Mouse (Mus musculus) limb, embryonic 11.5 days (tissue): ENCODE results near the gene Bscl2. TPM values are rescaled to one million over a fixed set of nuclear protein-coding genes. Genes with fewer than 3 reads are reported as not detected.
A peak's percentile ranks its signal among the peaks of the same experiment; 100 is the strongest.
"Not testable (repeated sequence)": the region's sequence is repeated elsewhere in the genome, so short reads cannot be mapped to it uniquely, and the experiment has no call there.

ENCODE experiments used
- ATAC-seq: fragments of 200-750 bp; cut with Nextera tagmentation; 2 replicates; pipeline ENCODE4 v1.8.0; 2017; ENCODE audit warnings: low read depth; ENCODE audit not compliant: insufficient number of reproducible peaks, low FRiP score, low TSS enrichment
- DNase-seq: peaks from one replicate; pipeline ENCODE4 v3.0.0-alpha.2; 2015; ENCODE audit warnings: low spot score
- H3K27ac ChIP-seq: fragments of 300-500 bp; sonication (generic); replicated peaks from 2 replicates; pipeline ENCODE4 v1.5.1; 2014; ENCODE audit warnings: low read depth, mild to moderate bottlenecking, low read length
- H3K27me3 ChIP-seq: fragments of 300-500 bp; sonication (generic); 2 replicates; pipeline ENCODE4 v1.6.1; 2014; ENCODE audit warnings: mild to moderate bottlenecking, low read length, mixed read lengths; ENCODE audit not compliant: control insufficient read depth, insufficient read depth
- H3K36me3 ChIP-seq: fragments of 300-500 bp; sonication (generic); 2 replicates; pipeline ENCODE4 v1.6.1; 2014; ENCODE audit warnings: mild to moderate bottlenecking, low read length, moderate library complexity, mixed read lengths; ENCODE audit not compliant: control insufficient read depth, insufficient read depth
- H3K4me1 ChIP-seq: fragments of 300-500 bp; sonication (generic); 2 replicates; pipeline ENCODE4 v1.6.1; 2014; ENCODE audit warnings: low read length, mixed read lengths; ENCODE audit not compliant: control insufficient read depth, insufficient read depth
- H3K4me2 ChIP-seq: fragments of 300-500 bp; sonication (generic); 2 replicates; pipeline ENCODE4 v1.6.1; 2014; ENCODE audit warnings: low read depth, mild to moderate bottlenecking, moderate library complexity; ENCODE audit not compliant: severe bottlenecking
- H3K4me3 ChIP-seq: fragments of 300-500 bp; sonication (generic); 2 replicates; pipeline ENCODE4 v1.5.1; 2014; ENCODE audit warnings: low read depth, low read length
- H3K9ac ChIP-seq: fragments of 300-500 bp; sonication (generic); 2 replicates; pipeline ENCODE4 v1.6.1; 2014; ENCODE audit warnings: mild to moderate bottlenecking, low read length
- H3K9me3 ChIP-seq: fragments of 300-500 bp; sonication (generic); 2 replicates; pipeline ENCODE4 v1.6.1; 2016; ENCODE audit warnings: low read length; ENCODE audit not compliant: control insufficient read depth
- WGBS: fragments of 180-500 bp; shearing (Covaris S2); extraction: QIAGEN DNeasy Blood & Tissue Kit; methylation state at CpG from one replicate; pipeline ENCODE4 v1.1.7; 2014; 5-methylcytosine and 5-hydroxymethylcytosine counted together
- polyA plus RNA-seq: library from polyadenylated mRNA; unstranded; fragments of >200 nt; fragmentation: Nextera tagmentation; extraction: Ambion mirVana; gene quantifications from 2 replicates; pipeline ENCODE4 v1.2.1, GENCODE M21; 2014

Bscl2 gene
- polyA plus RNA-seq, 1 experiment from 2014 or later: 34.1 TPM

DNA sequence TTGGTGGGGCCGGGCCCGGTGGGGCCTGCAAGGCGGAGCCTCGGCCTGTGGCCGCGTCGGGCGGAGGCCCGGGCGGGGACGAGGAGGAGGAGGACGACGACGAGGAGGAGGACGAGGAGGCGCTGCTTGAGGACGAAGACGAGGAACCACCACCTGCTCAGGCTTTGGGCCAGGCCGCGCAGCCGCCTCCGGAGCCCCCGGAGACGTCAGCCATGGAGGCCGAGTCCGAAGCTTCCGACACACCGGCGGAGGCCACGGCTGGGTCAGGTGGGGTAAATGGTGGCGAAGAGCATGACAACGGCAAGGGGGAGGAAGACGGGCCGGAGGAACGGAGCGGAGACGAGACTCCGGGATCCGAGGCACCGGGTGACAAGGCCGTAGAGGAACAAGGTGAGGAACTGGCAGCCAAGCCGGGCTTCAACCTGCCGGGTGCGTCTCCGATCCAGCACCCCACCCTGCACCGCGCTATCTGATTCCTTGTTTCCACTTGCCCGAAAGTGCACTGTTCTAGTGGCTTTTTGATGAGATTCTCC lies 16.8 kb upstream of the Bscl2 start:
- DNase-seq (no peak), ATAC-seq (no peak)
- peak overlapping the region; percentile 95 for H3K9ac ChIP-seq
- no peaks in the 10 kb centered on the region for H3K27me3 ChIP-seq
- H3K4me1 ChIP-seq: peaks cover 14% of the 10 kb centered on the region
- WGBS: under 1% methylated on average over 47 of the region's 48 CpGs
- H3K9me3 ChIP-seq: no peaks in the 10 kb centered on the region
- H3K4me3 ChIP-seq: peak overlapping the region; percentile 100
- peaks cover 10% of the 10 kb centered on the region; the same call in 1 of the 2 replicates for H3K36me3 ChIP-seq
- peak overlapping the region; percentile 63 for H3K4me2 ChIP-seq
- H3K27ac ChIP-seq: peak overlapping the region; percentile 98

- Histone ChIP-seq H3K4me2 (peak overlapping the region; percentile 63), H3K27ac (peak overlapping the region; percentile 98; the same call in 1 of the 2 replicates), H3K4me1 (peaks cover 14% of the 10 kb centered on the region), H3K27me3 (no peaks in the 10 kb centered on the region), H3K4me3 (peak overlapping the region; percentile 100), H3K9me3 (no peaks in the 10 kb centered on the region), H3K36me3 (peaks cover 10% of the 10 kb centered on the region; the same call in 1 of the 2 replicates), H3K9ac (peak overlapping the region; percentile 95)
- DNase-seq (no peak), ATAC-seq (no peak)
- WGBS: 2% methylated on average over 7 of the region's 7 CpGs
Observed at GRCm38 (mm10) chr19:8821146-8821545, 16.1 kb upstream of the Bscl2 start.

GRCm38 (mm10) chr19:8822696-8823095 lies 14.6 kb upstream of the Bscl2 start:
- Histone ChIP-seq H3K36me3 (peaks cover 17% of the 10 kb centered on the region), H3K27ac (no peak overlapping the region), H3K9ac (no peak overlapping the region), H3K4me1 (peaks cover 6% of the 10 kb centered on the region), H3K27me3 (no peaks in the 10 kb centered on the region), H3K4me2 (peak overlapping the region; percentile 63; the same call in 1 of the 2 replicates), H3K4me3 (peak overlapping the region; percentile 5; the same call in 1 of the 2 replicates), H3K9me3 (no peaks in the 10 kb centered on the region)
- WGBS: 89% methylated on average over 8 of the region's 8 CpGs
- DNase-seq (no peak), ATAC-seq (no peak)

GRCm38 (mm10) chr19:8829660-8830059 lies 7.6 kb upstream of the Bscl2 start, which contains the start of gene AC129217.1:
Gene AC129217.1 (plus strand): TSS chr19:8829773.
- Histone ChIP-seq H3K36me3 (peaks cover 64% of the 10 kb centered on the region), H3K9me3 (no peaks in the 10 kb centered on the region), H3K27ac (no peak within 1 kb of the TSS), H3K9ac (no peak within 1 kb of the TSS), H3K4me3 (no peak within 1 kb of the TSS), H3K4me1 (no peaks in the 10 kb centered on the region), H3K4me2 (no peak within 1 kb of the TSS), H3K27me3 (no peaks in the 10 kb centered on the region)
- ATAC-seq (no peak), DNase-seq (no peak)
- WGBS: 91% methylated on average over 8 of the region's 8 CpGs

DNA sequence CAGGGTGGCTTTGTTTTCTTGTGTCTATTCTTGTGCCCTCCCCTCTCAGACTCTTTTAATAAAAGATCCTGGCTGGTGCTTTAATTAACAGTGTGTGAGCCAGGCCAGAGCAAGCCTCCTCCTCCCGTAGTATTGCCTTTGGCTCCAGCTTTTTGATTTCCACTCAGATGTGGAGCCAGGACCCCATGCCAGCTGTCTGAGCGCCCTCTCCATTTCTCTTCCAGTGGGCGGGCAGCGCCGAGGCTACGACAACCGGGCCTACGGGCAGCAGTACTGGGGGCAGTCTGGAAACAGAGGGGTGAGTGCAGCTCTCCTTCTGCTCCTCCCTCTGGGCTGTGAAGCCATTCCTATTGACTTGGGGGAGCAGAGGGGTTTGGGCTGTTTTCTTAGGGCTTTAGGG lies 6.6 kb upstream of the Bscl2 start:
- Histone ChIP-seq H3K4me3 (no peak overlapping the region), H3K27me3 (no peaks in the 10 kb centered on the region), H3K9me3 (no peaks in the 10 kb centered on the region), H3K9ac (no peak overlapping the region), H3K36me3 (peaks cover 63% of the 10 kb centered on the region), H3K4me1 (no peaks in the 10 kb centered on the region), H3K27ac (no peak overlapping the region), H3K4me2 (no peak overlapping the region)
- DNase-seq (no peak), ATAC-seq (no peak)
- WGBS: 94% methylated on average over 8 of the region's 8 CpGs

- Histone ChIP-seq H3K9me3 (no peaks in the 10 kb centered on the region), H3K4me2 (no peak overlapping the region), H3K9ac (no peak overlapping the region), H3K4me3 (no peak overlapping the region), H3K36me3 (peaks cover 64% of the 10 kb centered on the region), H3K4me1 (no peaks in the 10 kb centered on the region), H3K27me3 (no peaks in the 10 kb centered on the region), H3K27ac (no peak overlapping the region)
- ATAC-seq (no peak), DNase-seq (no peak)
- WGBS: 89% methylated on average over 11 of the region's 11 CpGs
Observed at GRCm38 (mm10) chr19:8831262-8831661, 6.0 kb upstream of the Bscl2 start.

DNA sequence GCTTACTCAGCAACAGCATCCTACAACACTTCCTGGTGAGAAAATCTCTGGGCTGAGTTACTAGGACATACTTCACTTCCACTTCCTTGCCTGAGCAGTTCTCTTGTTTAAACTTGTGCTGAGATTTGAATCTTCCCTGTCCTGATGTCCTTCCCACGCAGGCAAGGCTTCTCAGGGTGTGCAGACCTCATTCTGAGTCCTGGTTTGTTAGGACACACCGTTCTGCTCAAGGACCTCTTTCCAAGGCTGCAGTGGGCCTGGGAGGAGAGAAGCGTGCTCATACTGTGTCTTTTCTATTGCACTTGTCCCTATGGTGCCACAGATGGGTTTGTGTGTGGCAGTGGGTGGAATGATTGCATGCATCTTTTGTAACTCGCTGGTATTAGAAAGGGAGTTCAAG lies 4.3 kb upstream of the Bscl2 start:
- no peak overlapping the region for H3K9ac ChIP-seq
- no peaks in the 10 kb centered on the region for H3K9me3 ChIP-seq
- 91% methylated on average over 4 of the region's 4 CpGs for WGBS
- H3K4me3 ChIP-seq: no peak overlapping the region
- H3K27me3 ChIP-seq: no peaks in the 10 kb centered on the region
- DNase-seq: no peak
- peaks cover 55% of the 10 kb centered on the region for H3K36me3 ChIP-seq
- H3K27ac ChIP-seq: no peak overlapping the region
- no peak for ATAC-seq
- H3K4me1 ChIP-seq: no peaks in the 10 kb centered on the region
- H3K4me2 ChIP-seq: no peak overlapping the region

DNA sequence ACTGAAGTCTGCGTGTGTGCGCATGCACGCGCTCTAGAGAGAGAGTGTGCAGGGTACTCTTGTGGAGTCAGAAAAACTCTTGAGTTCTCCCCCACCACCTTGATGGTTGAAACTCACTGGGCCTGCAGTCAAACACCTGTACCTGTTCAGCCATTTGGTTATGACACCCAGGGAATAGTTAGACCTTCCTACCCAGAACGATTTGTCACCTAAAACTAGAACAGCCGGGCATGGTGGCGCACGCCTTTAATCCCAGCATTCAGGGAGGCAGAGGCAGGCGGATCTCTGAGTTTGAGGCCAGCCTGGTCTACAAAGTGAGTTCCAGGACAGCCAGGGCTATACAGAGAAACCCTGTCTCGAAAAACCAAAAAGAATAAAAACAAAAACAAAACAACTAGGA lies 940 bp upstream of the Bscl2 start:
- H3K4me3 ChIP-seq, H3K27me3 ChIP-seq, H3K9ac ChIP-seq, DNase-seq, ATAC-seq, H3K9me3 ChIP-seq, H3K4me2 ChIP-seq, H3K27ac ChIP-seq: not testable (repeated sequence)
- Histone ChIP-seq H3K4me1 (peaks cover 20% of the 10 kb centered on the region; the same call in 1 of the 2 replicates), H3K36me3 (peaks cover 29% of the 10 kb centered on the region)
- 96% methylated on average over 10 of the region's 10 CpGs for WGBS
